Mouse (Mus musculus): ENCODE measurements around the gene Ppp1r36.

DNA sequence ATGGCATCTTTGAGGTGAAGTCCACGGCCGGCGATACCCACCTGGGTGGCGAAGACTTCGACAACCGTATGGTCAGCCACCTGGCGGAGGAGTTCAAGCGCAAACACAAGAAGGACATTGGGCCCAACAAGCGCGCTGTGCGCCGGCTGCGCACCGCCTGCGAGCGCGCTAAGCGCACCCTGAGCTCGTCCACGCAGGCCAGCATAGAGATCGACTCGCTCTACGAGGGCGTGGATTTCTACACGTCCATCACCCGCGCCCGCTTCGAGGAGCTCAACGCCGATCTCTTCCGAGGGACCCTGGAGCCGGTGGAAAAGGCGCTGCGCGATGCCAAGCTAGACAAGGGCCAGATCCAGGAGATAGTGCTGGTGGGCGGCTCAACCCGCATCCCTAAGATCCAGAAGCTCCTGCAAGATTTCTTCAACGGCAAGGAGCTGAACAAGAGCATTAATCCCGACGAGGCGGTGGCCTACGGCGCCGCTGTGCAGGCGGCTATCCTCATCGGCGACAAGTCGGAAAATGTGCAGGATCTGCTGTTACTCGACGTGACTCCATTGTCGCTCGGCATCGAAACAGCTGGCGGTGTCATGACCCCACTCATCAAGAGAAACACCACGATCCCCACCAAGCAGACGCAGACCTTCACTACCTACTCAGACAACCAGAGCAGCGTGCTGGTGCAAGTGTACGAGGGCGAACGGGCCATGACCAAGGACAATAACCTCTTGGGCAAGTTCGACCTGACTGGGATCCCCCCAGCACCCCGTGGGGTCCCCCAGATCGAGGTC is 12.0 kb upstream of the Ppp1r36 start:
- no peak for TF ChIP-seq CTCF (IDR thresholded peaks at IDR 0.05; ENCODE audit: low read depth)
- TF ChIP-seq EP300 (IDR thresholded peaks at IDR 0.05; ENCODE audit: low read depth) = no peak
